Mouse (Mus musculus) ES-CJ7 (cell line): ENCODE results near the gene Kbtbd4.

Experiments used
- DNase-seq: peaks from one replicate; pipeline ENCODE4 v3.0.0; 2011; ENCODE audit warnings: low read depth, low spot score

Kbtbd4 gene

GRCm38 (mm10) chr2:90956053-90956452, 51.5 kb downstream of the Kbtbd4 start:
- no peak for DNase-seq

- DNase-seq = no peak
Measured at GRCm38 (mm10) chr2:90958856-90959255, 54.3 kb downstream of the Kbtbd4 start.

- DNase-seq = no peak
Measured at GRCm38 (mm10) chr2:90960012-90960411, 55.5 kb downstream of the Kbtbd4 start.
